Mouse (Mus musculus): ENCODE measurements at regions not wholly inside any gene's neighbourhood (a gene's known extent, or its start where the extent isn't known, plus 50 kb on each side); places are given as distances from the start of the nearest gene placed in this dataset.
"Not testable (repeated sequence)": the region's sequence is repeated elsewhere in the genome, so short reads cannot be mapped to it uniquely, and the experiment has no call there.

GRCm38 (mm10) chr17:10150403-10150689 lies 169.3 kb downstream of the Qk start:
- not testable (repeated sequence) for DNase-seq

- no peak for DNase-seq
Observed at GRCm38 (mm10) chr17:10149682-10150402, 169.8 kb downstream of the Qk start.

DNA sequence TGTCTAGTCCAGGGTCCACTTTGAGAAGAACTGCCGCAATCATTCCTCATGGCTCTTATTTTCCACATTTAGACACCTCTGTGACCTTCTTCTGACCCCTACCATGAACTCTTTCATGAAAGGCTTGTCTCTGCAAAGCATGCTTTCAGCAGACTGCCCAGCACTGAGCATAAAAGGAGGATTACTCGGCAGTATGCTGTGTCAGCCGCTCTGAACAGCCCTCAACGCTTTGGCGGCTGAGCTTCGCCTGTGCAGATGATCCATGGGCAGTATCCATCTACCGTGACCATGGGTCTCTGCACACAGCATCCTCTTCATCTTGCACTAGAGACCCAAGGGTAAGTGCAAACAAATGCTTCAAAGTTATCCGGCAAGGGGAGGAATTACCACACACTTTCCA lies 172.5 kb downstream of the Qk start:
- DNase-seq, result no peak

DNA sequence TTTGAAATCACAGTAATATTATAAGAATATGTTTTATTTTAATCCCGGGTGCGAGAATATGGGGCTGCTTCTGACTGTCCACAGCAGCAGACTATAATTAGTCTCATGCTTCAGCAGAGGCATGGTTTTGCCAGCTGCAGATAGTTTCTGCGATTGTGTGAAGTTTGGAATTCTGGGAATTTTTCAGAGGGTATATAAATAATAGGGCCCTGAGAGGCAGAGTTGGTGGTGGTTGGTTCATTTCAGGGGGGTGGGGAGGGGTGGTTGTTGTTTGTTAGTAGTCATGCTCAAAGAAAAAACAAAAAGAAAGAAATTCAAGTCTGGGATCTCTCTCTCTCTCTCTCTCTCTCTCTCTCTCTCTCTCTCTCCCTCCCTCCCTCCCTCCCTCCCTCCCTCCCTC lies 173.1 kb downstream of the Qk start:
- no peak for DNase-seq

- DNase-seq, result no peak
Observed at GRCm38 (mm10) chr17:10138847-10139246, 180.8 kb downstream of the Qk start.

- no peak for DNase-seq
Observed at GRCm38 (mm10) chr17:10138374-10138773, 181.3 kb downstream of the Qk start.

GRCm38 (mm10) chr17:10135111-10135510 lies 184.5 kb downstream of the Qk start:
- DNase-seq, result no peak

DNA sequence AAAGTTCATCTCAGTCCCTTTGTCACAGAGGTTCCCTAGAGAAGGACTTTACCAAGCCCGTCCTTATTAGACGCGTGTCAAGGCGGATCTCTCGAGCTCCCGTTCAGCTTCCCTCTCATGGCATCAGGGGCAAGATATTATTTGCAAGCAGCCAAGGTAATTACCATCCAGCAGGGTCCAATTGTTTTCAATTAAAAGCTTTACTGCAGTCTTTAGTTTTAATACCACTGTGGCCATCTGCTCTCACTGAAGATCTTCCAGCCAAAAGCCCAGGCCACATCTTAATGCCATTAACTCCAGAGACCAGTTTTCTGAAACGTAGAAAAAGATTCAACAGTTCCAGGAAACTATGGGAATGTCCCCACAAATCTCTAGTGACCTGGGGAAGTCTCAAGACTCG lies 191.1 kb downstream of the Qk start:
- DNase-seq, result no peak

DNA sequence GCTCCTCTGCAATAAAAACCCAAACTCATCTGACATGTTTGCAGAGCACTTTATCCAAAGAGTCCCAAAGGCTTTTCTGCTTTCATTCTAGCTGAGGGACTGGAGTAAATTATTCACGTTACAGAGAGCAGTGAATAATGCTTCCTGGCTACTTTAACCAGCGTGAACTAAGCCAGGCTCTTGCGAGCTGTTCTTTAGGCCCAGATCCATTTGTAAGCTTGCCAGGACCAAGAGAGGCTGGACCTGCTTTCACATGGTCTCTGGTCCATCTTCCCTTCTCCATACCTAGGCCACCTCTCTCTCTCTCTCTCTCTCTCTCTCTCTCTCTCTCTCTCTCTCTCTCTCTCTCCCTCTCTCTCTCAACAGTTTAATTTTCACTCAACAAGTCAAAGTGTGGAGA lies 197.2 kb downstream of the Qk start:
- DNase-seq, result no peak

GRCm38 (mm10) chr17:10112118-10112517 lies 207.5 kb downstream of the Qk start:
- DNase-seq, result no peak

DNA sequence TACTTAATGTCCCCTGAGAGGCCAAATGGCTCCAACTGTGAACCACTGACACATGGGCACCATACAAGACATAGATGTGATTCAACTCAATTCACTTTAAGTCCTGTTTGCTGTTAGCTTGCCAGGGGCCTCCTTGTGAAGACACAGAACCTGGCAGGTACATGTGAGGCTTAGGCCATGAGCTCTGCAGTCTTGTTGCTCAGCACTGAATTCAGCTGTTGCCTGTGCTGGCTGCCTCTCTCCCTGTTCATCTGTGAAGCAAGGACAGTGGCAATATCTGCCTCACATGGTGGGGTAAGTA lies 209.3 kb downstream of the Qk start:
- DNase-seq, result no peak

DNA sequence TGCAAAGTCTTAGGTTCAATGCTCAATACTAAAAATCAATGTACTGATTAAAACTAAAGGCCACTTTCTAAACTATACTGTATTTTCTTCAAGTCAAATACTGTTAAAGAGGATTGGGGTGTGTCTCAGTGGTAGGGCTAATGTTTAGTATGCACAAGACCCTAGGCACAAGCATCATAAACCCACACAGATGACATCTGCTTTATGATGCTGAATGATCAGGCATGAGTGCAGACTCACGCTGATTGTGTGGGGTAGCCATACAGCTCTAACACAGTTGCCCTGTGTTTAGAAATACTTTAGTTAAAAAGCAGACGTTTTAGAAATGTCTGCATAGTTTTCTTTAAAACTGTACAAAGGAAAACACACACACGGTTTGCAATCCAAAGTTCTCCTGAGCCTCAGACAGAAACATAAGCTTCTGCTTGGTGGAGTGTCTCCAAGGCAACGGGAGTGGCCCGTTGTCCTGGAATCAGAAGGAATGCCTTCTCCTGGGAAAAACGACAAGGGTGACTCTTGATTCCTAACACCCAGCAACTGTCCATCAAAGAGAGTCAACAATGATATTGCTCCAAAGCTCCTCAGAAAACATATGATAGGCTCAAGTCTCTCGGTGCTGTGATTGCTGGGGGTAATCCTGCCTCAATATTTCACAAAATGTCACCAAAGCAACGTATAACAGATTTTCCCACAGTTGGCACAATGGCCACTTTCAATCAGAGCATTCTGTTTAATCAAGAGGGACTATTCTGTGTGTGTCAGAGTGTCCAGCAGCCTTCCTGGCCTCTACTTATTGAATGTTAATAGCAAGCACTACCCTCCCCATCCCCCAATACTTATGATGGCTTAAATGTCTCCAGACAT lies 209.9 kb downstream of the Qk start:
- no peak for DNase-seq

GRCm38 (mm10) chr17:10105299-10105698 lies 214.4 kb downstream of the Qk start:
- no peak for DNase-seq

- DNase-seq, result no peak
Observed at GRCm38 (mm10) chr17:10098199-10098598, 221.5 kb downstream of the Qk start.

DNA sequence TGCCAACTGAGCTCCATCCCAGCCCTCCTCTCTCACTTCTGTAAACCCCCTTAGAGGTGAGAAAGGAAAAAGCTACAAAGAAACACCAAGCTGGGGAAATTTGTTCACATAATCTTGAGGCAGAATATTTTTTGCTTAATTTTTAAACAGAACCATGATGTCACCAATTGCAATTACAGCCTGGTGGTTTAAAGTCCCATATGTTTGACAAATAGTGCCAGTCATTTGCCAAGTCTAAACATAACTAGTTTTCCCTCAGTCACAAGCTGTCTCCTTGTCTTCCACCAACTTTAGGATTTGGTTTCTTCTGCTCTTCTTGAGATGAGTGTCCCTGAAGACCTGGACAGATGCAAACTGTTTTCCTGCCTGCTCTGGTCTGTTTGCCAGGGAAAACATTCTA lies 222.0 kb downstream of the Qk start:
- no peak for DNase-seq

- no peak for DNase-seq
Observed at GRCm38 (mm10) chr17:10095841-10096301, 223.8 kb downstream of the Qk start.

DNA sequence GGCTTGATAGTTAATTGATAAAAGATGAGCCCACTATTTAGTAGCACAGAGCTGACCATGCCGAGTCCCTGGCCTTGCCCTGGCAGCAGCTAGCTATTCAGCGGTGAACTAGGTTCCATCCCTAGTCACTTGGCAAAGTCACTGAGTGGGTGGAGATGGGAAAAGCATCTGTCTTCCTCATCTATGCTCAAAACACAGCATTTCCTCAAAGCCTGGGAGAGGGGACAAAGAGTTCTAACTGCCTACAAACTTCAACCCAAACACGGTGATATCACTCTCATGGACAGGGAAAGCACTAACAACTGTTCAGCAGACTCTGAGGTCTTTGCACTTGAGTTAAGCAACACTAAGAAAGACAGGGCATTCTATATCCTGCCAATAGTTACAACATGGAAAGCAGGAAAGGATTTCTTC lies 225.5 kb downstream of the Qk start:
- no peak for DNase-seq

DNA sequence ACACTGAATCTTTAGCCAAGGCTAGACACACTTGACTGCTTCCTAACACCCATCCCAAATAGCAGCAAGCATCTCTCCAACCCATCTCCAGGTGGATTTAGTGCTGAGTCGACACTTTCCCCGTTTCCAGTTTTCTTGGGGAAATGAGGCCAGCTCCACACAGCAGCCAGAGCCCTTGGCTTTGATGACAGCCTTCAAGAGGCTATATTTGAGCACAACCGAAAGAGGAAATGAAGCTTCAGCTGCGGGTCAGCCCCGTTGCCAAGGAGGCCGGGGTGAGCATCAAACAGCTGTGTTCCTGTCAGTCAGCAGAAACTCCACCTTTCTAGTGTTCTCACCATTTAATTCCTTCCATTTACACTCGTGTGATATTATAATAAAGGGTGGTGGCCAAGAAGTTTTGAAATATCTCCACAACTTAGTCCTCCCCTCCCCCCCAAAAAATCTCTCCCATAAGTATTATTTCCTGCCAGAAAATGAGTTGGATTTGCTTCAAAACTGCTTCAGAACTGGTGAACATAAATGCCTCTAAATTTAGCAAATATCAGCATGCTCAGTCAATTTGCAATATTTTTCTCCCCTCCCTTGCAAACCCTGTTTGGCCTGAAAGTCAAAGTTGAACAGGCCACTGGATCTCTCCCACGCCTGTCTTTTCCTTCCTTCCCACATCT lies 226.1 kb downstream of the Qk start:
- no peak for DNase-seq

- DNase-seq, result no peak
Observed at GRCm38 (mm10) chr17:10087192-10087886, 232.3 kb downstream of the Qk start.

GRCm38 (mm10) chr17:10086558-10086957 lies 233.1 kb downstream of the Qk start:
- no peak for DNase-seq

DNA sequence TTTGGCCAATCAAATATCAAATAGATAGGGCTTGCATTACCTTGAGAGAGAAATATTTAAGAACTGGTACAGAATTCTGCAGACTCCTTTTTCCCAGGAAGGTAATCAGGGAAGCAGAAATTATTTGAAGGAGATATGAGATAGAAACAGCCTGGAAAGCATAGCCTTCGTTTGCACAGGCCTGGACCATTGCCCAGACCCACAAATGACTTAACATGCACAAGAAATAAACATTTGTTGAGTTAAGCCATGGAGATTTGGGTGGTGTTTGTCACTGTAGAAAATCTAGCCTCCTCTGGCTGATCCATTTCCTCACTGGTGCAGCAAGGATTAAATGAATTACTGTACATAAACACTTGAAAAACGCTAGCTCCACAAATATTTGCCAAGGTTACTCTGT lies 233.5 kb downstream of the Qk start:
- no peak for DNase-seq

- DNase-seq, result no peak
Observed at GRCm38 (mm10) chr17:10081721-10082120, 237.9 kb downstream of the Qk start.

GRCm38 (mm10) chr17:10079853-10080650 lies 239.6 kb downstream of the Qk start:
- no peak for DNase-seq

Data from cerebellum, adult 9-11 months (tissue).